Mouse (Mus musculus) kidney, postnatal 14 days (tissue): ENCODE measurements around the gene Ugt1a7c.
A peak's percentile ranks its signal among the peaks of the same experiment; 100 is the strongest.

Source experiments
- DNase-seq: peaks from one replicate; pipeline ENCODE4 v3.0.0; 2022; ENCODE audit warnings: mixed read lengths

Gene Ugt1a7c

DNA sequence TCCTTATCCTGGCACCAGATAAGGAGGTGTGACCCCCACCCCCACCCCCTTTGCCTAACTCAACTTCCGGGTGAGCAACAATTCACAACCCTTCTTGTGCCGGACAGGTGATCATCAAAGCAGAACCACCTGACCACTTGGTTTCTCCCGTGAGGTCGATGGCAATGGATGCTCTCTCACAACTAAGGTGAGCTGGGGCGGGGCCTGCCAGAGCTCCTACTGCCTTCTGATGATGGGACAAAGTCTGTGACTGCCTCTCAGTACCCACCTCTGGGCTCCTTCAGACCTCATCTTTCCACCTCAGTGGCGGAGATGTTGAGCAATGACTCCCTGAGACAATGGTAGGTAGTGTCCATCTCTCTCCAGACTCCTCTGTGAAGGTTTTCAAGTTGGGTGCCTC, 151.0 kb downstream of the Ugt1a7c start:
- DNase-seq = no peak

DNA sequence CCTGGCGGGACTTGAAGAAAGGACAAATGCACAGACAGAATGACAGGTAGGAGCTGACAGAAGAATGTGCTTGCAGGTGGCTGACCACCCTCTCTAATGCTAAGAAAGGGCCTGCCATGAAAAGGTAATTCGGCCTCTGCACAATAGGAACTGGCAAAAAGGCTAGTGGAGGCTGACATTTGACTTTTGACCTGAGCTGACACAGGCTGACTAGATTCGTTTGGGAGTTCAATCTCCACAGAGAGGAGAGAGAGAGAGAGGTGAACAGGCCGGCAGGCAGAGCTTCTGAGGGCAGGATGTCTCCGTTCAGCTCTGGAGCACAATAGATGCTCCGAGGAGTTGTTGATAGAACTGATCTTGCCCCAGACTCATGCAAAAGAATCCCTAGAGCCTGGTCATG, 151.5 kb downstream of the Ugt1a7c start:
- DNase-seq = no peak

DNA sequence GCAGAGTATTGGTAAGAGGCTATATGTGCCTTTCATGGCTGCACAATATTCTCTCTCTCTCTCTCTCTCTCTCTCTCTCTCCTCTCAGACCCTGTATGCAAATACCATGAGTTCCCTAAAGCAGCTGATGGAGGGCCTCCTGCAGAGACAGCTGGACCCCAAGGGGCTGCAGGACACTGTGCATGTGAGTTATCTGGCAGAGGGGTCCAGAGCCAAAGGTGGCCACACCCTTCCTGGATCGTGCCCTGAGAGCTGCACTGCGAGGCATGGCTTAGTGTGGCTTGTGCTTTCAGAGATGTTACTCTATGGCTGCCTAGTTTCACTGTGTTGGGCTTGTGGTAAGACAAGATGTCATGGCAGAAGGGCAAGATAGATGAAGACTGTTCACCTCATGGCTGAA, 152.8 kb downstream of the Ugt1a7c start:
- DNase-seq = no peak

DNA sequence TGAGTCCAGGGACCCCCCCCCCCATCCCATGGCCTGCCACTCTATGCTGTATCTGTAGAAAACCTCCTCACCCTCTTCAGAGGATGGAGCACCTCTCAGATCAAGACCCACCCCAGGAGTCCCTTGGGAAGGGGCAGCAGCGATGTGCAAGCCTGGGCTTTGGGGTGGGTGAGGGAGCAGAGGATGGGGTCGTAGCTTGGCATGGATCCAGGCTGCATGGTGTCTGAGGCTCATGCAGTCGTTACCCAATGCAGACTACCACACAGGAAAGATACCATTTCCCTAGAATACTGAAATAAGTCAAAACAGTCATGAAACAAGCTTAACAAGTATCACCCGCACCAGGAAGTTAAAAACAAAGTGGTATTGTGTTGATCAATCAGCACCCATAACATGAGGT, 153.8 kb downstream of the Ugt1a7c start:
- no peak for DNase-seq

DNA sequence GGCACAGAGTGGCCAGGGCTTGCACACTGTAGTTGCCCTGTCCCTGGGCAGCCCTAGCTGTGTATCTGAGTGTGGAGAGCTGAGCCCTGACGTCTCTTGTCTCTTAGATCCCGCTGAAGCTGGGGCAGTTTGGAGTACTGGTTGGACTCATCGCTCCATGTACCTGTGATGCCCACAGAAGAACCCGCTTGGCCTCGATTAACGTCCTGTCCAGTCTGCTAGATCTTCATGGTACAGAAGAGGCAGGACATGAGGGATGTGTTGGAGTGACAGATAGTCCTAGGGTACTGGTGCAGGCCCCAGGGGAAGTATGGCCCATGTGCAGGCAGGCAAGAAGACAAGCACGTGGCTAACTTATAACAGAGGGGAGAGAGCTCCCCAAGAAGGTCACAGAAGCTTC, 154.7 kb downstream of the Ugt1a7c start:
- no peak for DNase-seq

DNA sequence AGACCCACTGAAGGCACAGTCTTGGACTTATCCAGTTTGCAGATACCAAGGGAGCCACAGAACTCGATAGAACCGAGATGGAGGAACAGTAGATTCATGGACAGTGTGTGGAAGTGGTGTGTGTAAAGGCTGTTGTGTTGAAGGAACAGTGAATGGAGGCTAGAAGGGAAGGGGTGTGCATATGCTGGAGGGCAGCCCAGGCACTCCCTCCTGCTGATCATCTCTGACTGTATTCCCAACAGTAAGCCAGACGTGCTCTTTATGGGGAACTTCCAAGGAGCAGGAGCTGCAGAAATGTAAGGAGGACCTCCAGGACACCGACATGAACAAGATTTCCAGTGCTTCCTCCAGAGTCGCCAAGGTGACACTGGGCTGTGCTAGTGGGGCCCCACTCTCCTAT, 155.2 kb downstream of the Ugt1a7c start:
- DNase-seq = no peak

DNA sequence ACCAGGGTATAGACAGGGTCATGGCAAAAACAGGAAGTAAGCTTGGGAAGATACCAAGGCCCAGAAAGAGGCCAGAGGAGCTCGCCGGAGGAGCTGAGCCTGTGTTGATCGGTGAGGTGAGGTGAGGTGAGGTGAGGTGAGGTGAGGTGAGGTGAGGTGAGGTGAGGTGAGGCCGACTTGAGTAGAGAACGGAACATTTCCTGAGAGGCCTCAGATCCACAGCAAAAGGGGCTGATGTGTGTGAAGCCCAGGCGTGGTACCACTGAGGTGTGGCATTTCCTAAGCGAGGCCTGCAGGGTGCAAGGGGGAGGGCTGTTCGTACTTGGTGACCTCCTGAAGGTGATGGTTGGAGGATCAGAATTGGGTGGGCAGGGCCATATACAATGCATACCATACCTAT, 158.2 kb downstream of the Ugt1a7c start:
- DNase-seq = no peak

DNA sequence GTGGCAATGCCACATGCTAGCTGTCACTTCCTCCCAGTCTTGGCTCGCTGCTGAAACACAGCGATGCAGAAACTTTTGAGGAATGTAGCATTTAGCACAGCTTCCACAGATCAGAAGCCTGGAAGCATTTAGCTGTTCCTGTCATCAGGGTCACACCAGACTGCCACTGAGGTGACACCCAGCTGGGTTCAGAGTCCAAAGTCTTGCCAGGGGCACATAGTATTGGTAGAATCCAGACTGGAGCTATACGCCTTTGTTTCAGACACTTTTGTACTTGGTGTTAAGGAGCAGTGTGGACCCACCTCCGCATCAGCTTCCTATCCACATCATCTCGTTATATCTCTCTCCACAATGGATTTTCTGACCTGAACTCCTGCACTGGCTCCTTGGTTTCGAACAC, 158.7 kb downstream of the Ugt1a7c start:
- DNase-seq = no peak

DNA sequence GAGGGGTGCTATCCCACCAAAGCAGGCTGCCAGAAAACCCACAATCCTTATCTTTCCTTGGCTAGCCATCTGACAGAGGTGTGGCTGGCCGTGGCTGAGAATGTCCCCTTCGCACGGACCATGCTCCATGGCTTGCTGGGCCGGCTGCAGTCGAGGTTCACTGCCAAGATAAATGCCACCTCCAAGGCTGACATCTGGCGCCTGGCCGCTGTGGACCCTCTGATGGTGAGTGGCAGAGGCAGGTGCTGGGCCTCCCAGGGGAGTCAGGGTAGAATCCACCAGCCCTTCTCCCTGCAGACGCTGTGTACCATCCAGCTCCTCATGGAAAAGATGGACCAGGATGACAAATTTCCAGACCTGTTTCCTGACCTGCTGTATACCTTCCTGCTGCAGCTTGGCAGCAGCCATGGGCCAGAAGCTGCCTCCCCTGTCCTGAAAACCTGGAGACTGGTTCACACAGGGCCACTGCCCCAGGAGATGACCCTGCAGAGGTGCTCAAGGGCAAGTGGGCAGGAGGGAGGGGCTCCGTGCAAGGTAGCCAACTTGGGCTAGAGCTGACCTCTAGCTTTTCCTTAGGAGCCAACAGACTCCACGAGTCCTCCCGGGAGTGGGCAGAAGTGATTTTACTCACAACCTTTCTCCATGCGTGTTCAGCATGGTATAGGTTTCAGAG, 160.1 kb downstream of the Ugt1a7c start:
- DNase-seq = no peak

DNA sequence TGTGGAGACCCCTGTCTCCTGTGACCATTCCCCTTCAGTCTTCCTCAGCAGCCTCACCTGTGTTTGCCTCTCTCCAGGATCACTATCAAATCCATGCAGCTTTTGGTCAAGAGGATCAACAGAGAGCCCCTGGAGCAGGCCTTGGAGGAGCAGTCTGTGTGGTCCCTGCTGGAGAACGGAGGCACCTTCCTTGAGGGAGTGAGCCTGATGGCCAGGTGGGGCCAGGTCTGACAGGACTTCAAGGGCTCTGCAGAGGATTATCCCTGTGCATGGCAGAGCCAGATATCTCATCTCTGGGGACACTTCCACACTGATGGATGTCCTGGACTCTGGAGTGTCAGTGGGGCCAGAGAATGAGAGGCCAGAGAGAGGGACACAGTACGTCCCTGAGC, 160.6 kb downstream of the Ugt1a7c start:
- DNase-seq = no peak

DNA sequence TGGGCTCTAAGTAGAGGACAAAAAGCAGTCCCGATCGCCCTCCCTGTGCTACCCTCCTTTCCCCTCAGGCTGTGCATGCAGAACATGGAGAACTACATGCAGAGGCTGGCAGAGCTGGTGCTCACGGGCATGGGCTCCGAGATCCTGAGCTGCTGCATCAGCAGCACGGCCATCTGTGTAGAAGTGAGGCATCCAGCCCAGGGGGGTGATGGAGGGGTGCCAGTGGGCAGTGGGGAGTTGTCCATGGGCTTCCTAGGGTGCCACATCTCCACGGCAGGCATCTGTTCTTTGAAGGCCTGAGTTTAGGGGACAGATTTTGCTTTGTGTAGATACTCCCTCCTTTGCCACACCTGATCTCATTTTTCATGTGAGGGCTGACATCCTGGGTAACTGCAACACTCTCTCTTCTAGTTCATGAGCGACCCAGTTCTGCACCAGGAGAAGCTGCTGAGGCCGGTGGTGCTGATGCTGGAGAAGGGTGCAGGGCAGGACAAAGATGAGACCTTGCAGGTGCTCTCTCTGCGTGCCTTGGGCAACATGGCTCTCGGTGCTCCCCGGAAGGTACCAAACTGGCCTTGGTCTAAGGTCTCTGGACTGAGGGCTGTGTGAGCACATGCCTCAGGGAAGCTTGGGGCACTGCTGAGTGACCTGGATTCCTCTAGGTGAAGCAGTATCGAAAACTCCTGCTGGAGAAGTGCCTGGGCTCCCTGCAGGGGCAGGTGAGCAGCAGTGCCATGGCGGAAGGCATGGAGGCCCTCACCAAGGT, 161.3 kb downstream of the Ugt1a7c start:
- DNase-seq = no peak

DNA sequence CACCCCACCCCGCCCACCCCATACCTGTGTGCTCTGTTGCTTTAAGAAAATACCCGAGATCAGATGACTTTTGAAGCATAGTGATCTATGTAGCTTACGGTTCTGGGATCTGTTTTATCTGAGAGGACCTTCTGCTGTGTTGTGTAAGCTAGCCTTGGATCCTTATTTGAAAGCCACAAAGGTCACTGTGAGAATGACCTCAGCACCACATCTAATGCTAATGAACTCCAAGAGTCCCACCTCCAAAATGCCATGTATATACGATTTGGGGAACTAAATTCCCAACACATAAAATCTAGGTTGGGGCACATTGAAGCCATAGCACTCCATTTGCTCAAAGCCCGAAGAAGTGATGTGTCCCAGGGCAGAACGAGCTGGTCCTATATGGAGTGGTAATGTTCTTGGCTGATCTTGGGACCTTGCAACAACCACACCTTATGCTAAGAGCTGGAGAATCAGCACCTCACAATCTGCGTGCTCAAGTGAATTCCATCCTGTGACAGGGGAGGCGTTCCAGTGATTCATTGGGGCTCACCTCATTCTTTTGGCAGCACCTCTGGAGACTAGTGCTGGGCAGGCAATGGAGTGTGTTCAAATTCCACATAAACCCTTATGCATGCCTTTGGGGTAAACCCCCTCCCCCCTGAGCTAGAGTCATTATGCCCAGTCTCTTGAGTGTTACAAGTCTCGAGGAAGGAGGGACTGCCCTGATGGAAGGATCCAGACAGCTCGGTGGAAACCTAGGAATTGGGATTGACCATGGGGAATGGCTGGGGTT, 162.2 kb downstream of the Ugt1a7c start:
- DNase-seq = no peak

DNA sequence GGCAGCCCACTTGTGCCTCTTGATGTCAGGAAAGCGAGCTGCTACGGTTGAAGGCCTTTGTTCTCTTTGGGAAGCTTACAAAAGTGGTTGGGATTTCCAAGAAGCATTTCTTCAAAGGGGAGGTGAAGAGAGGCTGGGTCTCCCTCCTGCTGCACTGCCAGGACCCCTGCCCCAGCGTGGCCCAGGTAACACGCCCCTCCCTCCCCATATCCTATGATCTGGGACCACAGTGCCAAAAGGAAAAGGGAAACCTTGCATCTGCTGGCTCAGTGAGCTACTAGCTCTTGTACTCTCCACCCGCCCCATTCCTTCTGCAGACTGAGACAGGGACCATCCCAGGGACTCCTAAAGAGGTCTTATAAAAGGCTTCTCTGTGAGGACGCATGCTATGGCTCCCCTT, 162.8 kb downstream of the Ugt1a7c start:
- DNase-seq = no peak

DNA sequence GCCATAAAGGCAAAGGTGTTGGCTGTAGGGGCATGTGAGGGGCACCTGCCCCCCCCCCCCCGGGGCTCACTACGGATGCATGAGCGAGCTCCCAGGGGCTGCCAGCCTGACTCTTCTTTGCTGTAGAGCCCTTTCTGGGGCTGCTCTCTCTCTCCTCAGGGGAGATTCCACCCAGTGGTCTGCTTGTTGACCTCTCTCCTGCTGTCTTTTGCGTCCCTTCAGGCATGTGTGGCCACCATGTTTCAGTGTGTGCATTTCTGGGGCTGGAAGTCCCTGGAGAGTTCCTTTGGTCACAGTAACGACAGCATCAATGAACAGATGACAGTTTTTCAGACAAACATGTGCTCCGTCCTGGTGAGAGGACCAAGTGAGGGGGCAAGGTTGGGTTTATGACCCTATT, 163.5 kb downstream of the Ugt1a7c start:
- DNase-seq = no peak

DNA sequence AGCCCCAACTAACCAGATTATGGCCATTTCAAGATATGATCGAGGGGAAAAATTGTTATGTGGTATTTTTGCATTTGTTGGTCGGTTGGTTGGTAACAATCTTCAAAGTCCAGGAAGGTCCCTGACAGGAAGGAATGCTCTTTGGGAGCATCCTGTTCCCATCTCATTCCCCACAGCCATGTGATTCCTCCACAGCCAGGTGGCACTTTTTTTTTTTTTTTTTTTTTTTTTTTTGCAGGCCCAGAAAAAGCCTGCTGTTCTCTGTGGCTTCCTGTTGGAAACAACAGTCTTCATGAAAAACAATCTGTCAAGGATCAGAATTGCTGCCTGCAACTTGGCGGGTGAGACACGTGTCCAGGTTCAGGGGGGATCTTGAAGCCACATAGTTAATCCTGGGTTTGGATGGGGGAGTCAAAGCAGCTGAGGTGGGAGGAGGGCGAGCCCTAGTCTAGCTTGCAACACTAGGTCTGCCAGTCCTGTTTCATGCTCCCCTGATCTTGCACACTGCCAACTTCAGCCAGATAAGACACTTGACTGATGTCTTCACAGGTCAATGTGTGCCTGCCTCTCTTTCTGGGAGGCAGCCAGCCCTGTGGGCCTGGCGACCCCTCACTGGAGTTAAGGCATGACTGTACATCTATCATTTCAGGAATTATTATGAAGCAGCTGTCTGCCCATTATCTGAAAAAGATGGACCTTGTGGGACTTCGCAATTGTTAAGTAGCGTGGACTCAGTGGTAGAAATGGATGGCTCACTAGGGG, 164.2 kb downstream of the Ugt1a7c start:
- DNase-seq = peak; percentile 64

DNA sequence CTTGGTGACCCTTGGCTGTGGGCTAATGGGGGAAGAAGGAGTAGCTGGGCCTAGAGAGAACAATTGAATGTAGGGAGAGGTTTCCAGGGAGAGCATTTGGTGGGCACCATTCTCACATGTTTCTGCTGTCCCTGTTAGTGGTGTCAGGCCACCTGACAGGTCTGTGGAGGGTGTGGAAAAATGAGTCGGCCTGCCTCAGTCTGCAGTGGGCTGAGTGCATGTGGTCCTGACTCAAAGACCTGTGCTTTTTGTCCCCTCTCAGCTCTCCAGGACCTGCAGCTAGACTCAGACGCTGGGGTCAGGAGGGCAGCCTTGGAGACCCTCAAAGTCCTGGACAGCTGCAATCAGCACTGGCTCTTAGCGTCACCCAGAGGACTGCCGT, 164.8 kb downstream of the Ugt1a7c start:
- no peak for DNase-seq

DNA sequence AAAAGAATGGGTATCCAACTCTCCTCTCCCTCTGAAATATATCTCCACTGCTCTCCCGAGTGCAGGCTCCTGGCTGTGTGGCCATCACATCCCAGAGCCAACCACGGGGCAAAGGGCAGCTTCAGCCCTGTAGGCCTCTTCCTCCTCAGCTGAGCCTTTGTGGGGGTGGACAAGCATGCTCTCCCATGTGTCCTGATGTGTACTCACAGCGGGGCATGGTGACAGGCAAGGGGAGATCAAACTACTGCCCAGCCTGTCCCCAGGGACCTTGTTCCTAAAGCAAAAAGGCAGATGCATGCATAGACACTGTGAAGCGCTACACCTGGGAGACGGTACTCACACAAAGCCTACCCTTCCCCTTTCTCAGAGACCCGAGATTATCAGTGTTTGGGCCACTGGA, 165.3 kb downstream of the Ugt1a7c start:
- peak; percentile 82 for DNase-seq

DNA sequence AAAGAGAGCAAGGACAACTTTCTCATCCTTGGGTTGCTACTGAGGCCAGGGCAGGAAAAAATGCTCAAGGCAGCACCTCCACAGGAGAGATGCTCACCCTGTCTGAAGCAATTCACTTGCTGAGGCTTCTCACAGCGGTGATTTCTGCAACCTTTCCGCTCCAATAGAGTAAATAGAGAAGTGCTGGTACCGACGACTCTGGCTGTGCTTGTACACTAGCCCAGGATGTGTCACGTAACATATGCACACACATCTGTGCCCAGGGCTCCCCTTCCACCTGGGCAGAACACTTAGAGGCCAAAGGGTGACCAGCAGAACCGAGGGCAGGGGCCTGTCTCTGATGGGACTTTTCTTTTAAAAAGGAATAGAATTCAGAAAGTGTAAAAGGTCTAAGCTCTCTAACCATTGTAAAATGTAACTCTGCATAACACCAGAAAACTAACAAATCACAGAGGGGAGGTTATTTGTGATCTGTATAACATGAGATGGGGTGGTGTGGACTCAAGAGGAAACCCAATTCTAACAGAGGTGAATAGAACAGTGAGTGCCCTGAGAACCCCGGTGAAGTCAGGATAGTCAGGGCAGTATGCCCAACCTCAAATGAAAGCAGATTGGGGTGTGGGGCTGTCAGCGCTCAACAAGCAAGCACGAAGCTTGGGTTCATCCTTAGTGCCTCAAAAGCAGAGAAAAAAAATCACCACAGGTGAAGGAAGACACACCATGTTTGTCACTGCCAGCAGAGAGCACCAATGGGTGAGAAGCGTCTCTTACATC, 165.9 kb downstream of the Ugt1a7c start:
- DNase-seq = no peak

DNA sequence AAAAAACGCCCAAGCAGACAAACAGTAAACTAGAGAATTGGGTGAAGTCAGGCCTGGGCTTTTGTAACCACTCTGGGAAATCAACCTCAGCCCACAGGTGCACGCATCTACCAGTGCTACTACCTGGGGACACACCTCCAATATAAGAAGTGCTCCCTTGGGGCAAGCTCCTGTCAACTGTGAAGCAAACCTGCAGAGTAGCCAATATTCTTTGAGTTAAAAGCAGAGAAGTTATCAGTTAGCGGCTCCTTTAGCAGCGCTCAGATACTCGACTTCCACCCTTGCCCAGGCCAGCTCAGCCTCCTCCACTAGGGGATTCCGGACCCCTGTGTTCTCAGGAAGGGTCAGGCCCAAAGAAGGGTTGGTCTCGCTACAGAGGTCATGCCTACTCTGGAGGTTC, 166.8 kb downstream of the Ugt1a7c start:
- no peak for DNase-seq

DNA sequence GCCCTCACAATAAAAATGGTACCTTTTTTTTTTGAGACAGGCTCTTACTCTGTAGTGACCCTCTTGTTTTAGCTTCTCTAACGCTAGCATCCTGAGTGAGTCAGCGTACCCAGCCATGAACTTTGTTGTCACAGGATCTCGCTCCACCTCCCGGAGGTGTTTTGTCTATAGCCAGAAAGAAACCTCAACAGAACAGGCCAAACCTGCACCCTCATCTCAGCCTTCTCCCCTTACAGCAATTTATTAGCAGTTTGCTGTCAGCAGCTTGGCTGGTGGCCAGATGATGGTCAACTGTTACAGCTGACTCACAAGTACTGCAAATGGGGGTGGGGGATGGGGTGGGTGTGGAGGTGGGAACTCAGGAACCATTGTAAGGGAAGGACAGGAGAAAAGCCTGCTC, 167.4 kb downstream of the Ugt1a7c start:
- DNase-seq = peak; percentile 82

DNA sequence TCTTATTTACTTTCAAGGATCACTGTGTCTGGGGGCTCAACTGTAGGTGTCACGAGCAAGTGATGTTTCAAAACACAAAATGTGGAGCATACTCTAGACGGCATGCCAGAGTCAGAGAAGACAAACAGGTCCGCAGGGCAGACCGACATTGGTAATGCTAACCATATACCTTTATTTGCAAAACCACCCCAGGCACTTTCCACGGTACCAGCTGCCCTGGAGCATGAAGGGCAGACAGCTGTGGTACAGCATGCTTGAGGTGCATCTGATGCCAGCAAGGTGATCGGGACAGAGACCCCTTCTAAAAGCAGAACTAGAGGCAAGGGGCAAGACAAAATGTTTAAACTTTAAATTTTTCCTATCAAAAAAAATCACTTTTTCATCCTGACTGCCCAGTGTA, 168.1 kb downstream of the Ugt1a7c start:
- no peak for DNase-seq

DNA sequence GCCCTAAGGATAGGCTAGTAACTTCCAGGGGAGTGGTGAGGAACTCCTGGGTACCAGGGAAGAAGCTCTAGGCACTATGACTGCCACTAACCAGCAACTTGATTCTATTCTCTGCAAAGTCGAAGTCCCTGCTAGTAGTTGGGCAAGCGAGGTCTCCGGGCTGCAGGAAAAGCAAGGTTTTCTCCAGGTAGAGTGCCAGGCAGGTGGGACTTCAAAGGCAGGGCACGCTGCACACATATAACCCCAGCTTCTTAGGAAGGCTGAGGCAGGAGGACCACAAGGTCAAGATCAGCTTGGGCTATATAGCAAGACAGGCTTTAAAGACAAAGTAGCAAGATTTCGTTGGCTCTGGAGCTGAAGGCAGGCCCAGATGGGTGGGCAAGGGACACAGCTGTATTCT, 168.9 kb downstream of the Ugt1a7c start:
- no peak for DNase-seq
